9 mouse cellular contexts compared by ENCODE assay signal in the genomic region with DNA sequence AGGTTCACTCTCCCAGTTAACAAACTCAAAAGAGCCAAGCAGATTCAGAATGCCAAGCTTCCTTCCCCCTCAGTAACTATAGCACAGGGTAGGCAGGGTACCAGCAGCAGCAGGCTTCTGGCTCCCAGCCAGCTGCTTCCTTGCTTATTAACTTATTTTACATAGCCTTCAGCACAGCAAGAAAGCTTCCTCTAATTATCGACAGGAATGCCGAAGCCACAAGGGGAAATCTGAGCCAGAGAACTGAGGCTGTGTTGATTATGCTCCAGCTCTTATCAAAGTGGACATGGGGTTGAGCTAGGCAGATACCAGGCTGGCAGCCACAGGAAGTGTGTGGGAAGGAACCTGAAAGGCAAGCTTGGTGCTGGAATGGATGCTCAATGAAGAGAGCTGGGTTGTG.
A peak's percentile ranks its signal among the peaks of the same experiment; 100 is the strongest.
DNase-seq lines count a peak whose midpoint lies in the region; ATAC-seq lines count a peak whose summit lies in the region.
"Had no signal": no experiment of that assay in that cellular context is flagged by ENCODE, and none has a peak within 500 bp of the region (broad histone marks: within the 10 kb centered on the region; RNA-seq: fewer than 3 reads in every experiment).

No protein-coding gene starts in this region.

- H3K4me3 ChIP-seq in heart, embryonic 10.5 days, result no peak overlapping the region
- H3K4me3 ChIP-seq: myocyte had no signal

- H3K27me3 ChIP-seq in heart, embryonic 10.5 days (ENCODE audit: insufficient read depth, poor library complexity, severe bottlenecking), result no peaks in the 10 kb centered on the region

- WGBS in heart, embryonic 10.5 days, result 1% methylated on average over 2 of the region's 2 CpGs

- no peaks in the 10 kb centered on the region for H3K36me3 ChIP-seq in heart, embryonic 10.5 days

- no peak overlapping the region for H3K27ac ChIP-seq in heart, embryonic 10.5 days

- DNase-seq in cerebellum, adult 11 months, result no peak
- peak; percentile 95 to 97 for DNase-seq in cerebellum, postnatal 10 days
- DNase-seq in frontal cortex, postnatal 10 days (ENCODE audit: low spot score in 2 of 2), result peak; percentile 29 to 60
- DNase-seq in layer of hippocampus, adult 9-11 months, result peak; percentile 58
- DNase-seq in right cerebral cortex, postnatal 10 days (ENCODE audit: low spot score in 2 of 2), result peak; percentile 81 to 86
- DNase-seq in heart, embryonic 10.5 days (ENCODE audit: low spot score), result no peak

- H3K4me1 ChIP-seq in heart, embryonic 10.5 days, result peaks cover 14% of the 10 kb centered on the region

- ATAC-seq in cerebellum, adult (ENCODE audit: insufficient number of reproducible peaks, low FRiP score, low TSS enrichment), result 0 out of 2 replicates have a peak, but pooled peaks have one; percentile 40
- ATAC-seq in activated CD4-positive, CD25-positive, alpha-beta regulatory T cell, adult 4 months, result no peak

- H3K9me3 ChIP-seq in heart, embryonic 10.5 days, result no peaks in the 10 kb centered on the region

Comparison
In these comparisons a context has a peak if more than half of its experiments do, and no peak if none do; other contexts are left out.
1. DNase-seq: peak in cerebellum, postnatal 10 days (2 of 2), frontal cortex, postnatal 10 days (2 of 2), layer of hippocampus, adult 9-11 months (single experiment) and right cerebral cortex, postnatal 10 days (2 of 2); none in cerebellum, adult 11 months (single experiment) and heart, embryonic 10.5 days (single experiment).